Mouse (Mus musculus): ENCODE measurements around the gene Gramd1a. TPM values are rescaled to one million over a fixed set of nuclear protein-coding genes. Genes with fewer than 3 reads are reported as not detected.

Gene Gramd1a
- 38.4 and 52.7 TPM in 2 replicates for total RNA-seq (2014; fragmentation: Nextera tagmentation)
- 19.2 and 19.4 TPM in 2 replicates for total RNA-seq (2017)
- polyA plus RNA-seq (2012) = 56.7 and 65.4 TPM in 2 replicates

- no peak for DNase-seq (ENCODE audit: low spot score)
- ATAC-seq (ENCODE audit: extremely low read depth, insufficient number of reproducible peaks, low FRiP score, poor library complexity, severe bottlenecking) = no peak
- H3K4me3 ChIP-seq (ENCODE audit: low read depth, low read length) = peak within 1 kb of the TSS; percentile 50; the same call in 1 of the 2 replicates
- no peak for TF ChIP-seq GATA2 (IDR thresholded peaks at IDR 0.05; ENCODE audit: borderline replicate concordance, low read depth, low read length)
- no peak for TF ChIP-seq POLR2AphosphoS5 (IDR thresholded peaks at IDR 0.05; ENCODE audit: insufficient replicate concordance, low read depth, low read length)
- no peak for TF ChIP-seq TAL1 (conservative IDR thresholded peaks at IDR 0.05; ENCODE audit: low read depth, low read length)
- TF ChIP-seq GATA1 (IDR thresholded peaks at IDR 0.05; ENCODE audit: borderline replicate concordance, low read length) = no peak
- TF ChIP-seq CTCF (IDR thresholded peaks at IDR 0.05; ENCODE audit: low read depth, low read length) = no peak
- H3K36me3 ChIP-seq (replicated peaks) = peaks cover 2% of the 10 kb centered on the region
- peaks cover 47% of the 10 kb centered on the region for H3K4me1 ChIP-seq (ENCODE audit: insufficient read depth, low read depth, low read length)
- H3K27me3 ChIP-seq (ENCODE audit: insufficient read depth, low read length) = no peaks in the 10 kb centered on the region
- peaks cover 23% of the 10 kb centered on the region for H3K9me3 ChIP-seq (replicated peaks)
Observed at GRCm38 (mm10) chr7:31155296-31156033, at the start of gene Gramd1a. Gene Gramd1a, minus strand, starts transcription at chr7:31155896.

- Histone ChIP-seq H3K9me3 (replicated peaks) (peaks cover 3% of the 10 kb centered on the region; the same call in 1 of the 2 replicates), H3K27me3 (ENCODE audit: insufficient read depth, low read length) (no peaks in the 10 kb centered on the region), H3K36me3 (replicated peaks) (no peaks in the 10 kb centered on the region), H3K4me3 (ENCODE audit: low read depth, low read length) (no peak overlapping the region), H3K4me1 (ENCODE audit: insufficient read depth, low read depth, low read length) (no peaks in the 10 kb centered on the region)
- TF ChIP-seq CTCF (IDR thresholded peaks at IDR 0.05; ENCODE audit: low read depth, low read length) = no peak
- no peak for TF ChIP-seq GATA1 (IDR thresholded peaks at IDR 0.05; ENCODE audit: borderline replicate concordance, low read length)
- no peak for TF ChIP-seq TAL1 (conservative IDR thresholded peaks at IDR 0.05; ENCODE audit: low read depth, low read length)
- no peak for TF ChIP-seq GATA2 (IDR thresholded peaks at IDR 0.05; ENCODE audit: borderline replicate concordance, low read depth, low read length)
- TF ChIP-seq POLR2AphosphoS5 (IDR thresholded peaks at IDR 0.05; ENCODE audit: insufficient replicate concordance, low read depth, low read length) = no peak
- no peak for DNase-seq (ENCODE audit: low spot score)
- no peak for ATAC-seq (ENCODE audit: extremely low read depth, insufficient number of reproducible peaks, low FRiP score, poor library complexity, severe bottlenecking)
Observed at GRCm38 (mm10) chr7:31195591-31196307, 40.1 kb upstream of the Gramd1a start.

- no peak overlapping the region for H3K4me3 ChIP-seq (ENCODE audit: low read depth, low read length)
- H3K9me3 ChIP-seq (replicated peaks) = peaks cover 1% of the 10 kb centered on the region
- ATAC-seq (ENCODE audit: extremely low read depth, insufficient number of reproducible peaks, low FRiP score, poor library complexity, severe bottlenecking) = no peak
- H3K4me1 ChIP-seq (ENCODE audit: insufficient read depth, low read depth, low read length) = no peaks in the 10 kb centered on the region
- no peak for TF ChIP-seq GATA1 (IDR thresholded peaks at IDR 0.05; ENCODE audit: borderline replicate concordance, low read length)
- TF ChIP-seq TAL1 (conservative IDR thresholded peaks at IDR 0.05; ENCODE audit: low read depth, low read length) = no peak
- no peak for TF ChIP-seq GATA2 (IDR thresholded peaks at IDR 0.05; ENCODE audit: borderline replicate concordance, low read depth, low read length)
- TF ChIP-seq CTCF (IDR thresholded peaks at IDR 0.05; ENCODE audit: low read depth, low read length) = no peak
- no peak for TF ChIP-seq POLR2AphosphoS5 (IDR thresholded peaks at IDR 0.05; ENCODE audit: insufficient replicate concordance, low read depth, low read length)
- no peaks in the 10 kb centered on the region for H3K36me3 ChIP-seq (replicated peaks)
- H3K27me3 ChIP-seq (ENCODE audit: insufficient read depth, low read length) = no peaks in the 10 kb centered on the region
- DNase-seq (ENCODE audit: low spot score) = no peak
Observed at GRCm38 (mm10) chr7:31184711-31185110, 29.0 kb upstream of the Gramd1a start.

- Histone ChIP-seq H3K36me3 (replicated peaks) (no peaks in the 10 kb centered on the region), H3K4me3 (ENCODE audit: low read depth, low read length) (no peak overlapping the region), H3K27me3 (ENCODE audit: insufficient read depth, low read length) (no peaks in the 10 kb centered on the region), H3K4me1 (ENCODE audit: insufficient read depth, low read depth, low read length) (no peaks in the 10 kb centered on the region), H3K9me3 (replicated peaks) (no peaks in the 10 kb centered on the region)
- no peak for TF ChIP-seq TAL1 (conservative IDR thresholded peaks at IDR 0.05; ENCODE audit: low read depth, low read length)
- no peak for TF ChIP-seq GATA2 (IDR thresholded peaks at IDR 0.05; ENCODE audit: borderline replicate concordance, low read depth, low read length)
- no peak for TF ChIP-seq CTCF (IDR thresholded peaks at IDR 0.05; ENCODE audit: low read depth, low read length)
- TF ChIP-seq POLR2AphosphoS5 (IDR thresholded peaks at IDR 0.05; ENCODE audit: insufficient replicate concordance, low read depth, low read length) = no peak
- TF ChIP-seq GATA1 (IDR thresholded peaks at IDR 0.05; ENCODE audit: borderline replicate concordance, low read length) = no peak
- ATAC-seq (ENCODE audit: extremely low read depth, insufficient number of reproducible peaks, low FRiP score, poor library complexity, severe bottlenecking) (no peak), DNase-seq (ENCODE audit: low spot score) (no peak)
Observed at GRCm38 (mm10) chr7:31182863-31183262, 27.2 kb upstream of the Gramd1a start.

- Histone ChIP-seq H3K27me3 (ENCODE audit: insufficient read depth, low read length) (no peaks in the 10 kb centered on the region), H3K36me3 (replicated peaks) (no peaks in the 10 kb centered on the region), H3K4me1 (ENCODE audit: insufficient read depth, low read depth, low read length) (no peaks in the 10 kb centered on the region), H3K4me3 (ENCODE audit: low read depth, low read length) (no peak overlapping the region), H3K9me3 (replicated peaks) (peaks cover 8% of the 10 kb centered on the region)
- DNase-seq (ENCODE audit: low spot score) (peak; percentile 16), ATAC-seq (ENCODE audit: extremely low read depth, insufficient number of reproducible peaks, low FRiP score, poor library complexity, severe bottlenecking) (no peak)
- TF ChIP-seq CTCF (IDR thresholded peaks at IDR 0.05; ENCODE audit: low read depth, low read length) (peak; percentile 57), POLR2AphosphoS5 (IDR thresholded peaks at IDR 0.05; ENCODE audit: insufficient replicate concordance, low read depth, low read length) (no peak)
Observed at GRCm38 (mm10) chr7:31176886-31177763, 21.4 kb upstream of the Gramd1a start.

All from G1E (cell line).